Mouse (Mus musculus) embryonic fibroblast, embryonic 13.5 days (primary cell): ENCODE data around the gene Gpkow.

Experiments
- CTCF ChIP-seq: IDR thresholded peaks from 2 replicates; pipeline ENCODE4 v1.5.1; 2011; ENCODE audit warnings: mild to moderate bottlenecking, control low read depth, low read length, moderate library complexity, borderline replicate concordance; ENCODE audit not compliant: insufficient read depth
- POLR2A ChIP-seq: IDR thresholded peaks from 2 replicates; pipeline ENCODE4 v1.6.1; 2011; ENCODE audit warnings: low read depth, mild to moderate bottlenecking, control low read depth, low read length, moderate library complexity

GRCm38 (mm10) chrX:7727176-7727575, 30.2 kb downstream of the Gpkow start:
- TF ChIP-seq POLR2A (no peak), CTCF (no peak)
